Mouse (Mus musculus) heart, adult 8-10 months (tissue): ENCODE measurements around the gene BC016579. TPM values are rescaled to one million over a fixed set of nuclear protein-coding genes. Genes with fewer than 3 reads are reported as not detected.

Source experiments
- DNase-seq: peaks from one replicate; pipeline ENCODE4 v3.0.0; 2022; ENCODE audit warnings: low spot score
- total RNA-seq, 4 experiments: library from RNA; stranded (reverse); gene quantifications; 2 replicates each; pipeline ENCODE4 v1.2.4; 2022

Gene BC016579
- total RNA-seq = not detected

- DNase-seq = no peak
Measured at GRCm38 (mm10) chr16:45653934-45654332, at the start of gene BC016579. BC016579 (minus strand) TSS chr16:45654068.

GRCm38 (mm10) chr16:45699301-45699700 is 45.4 kb upstream of the BC016579 start:
- no peak for DNase-seq

GRCm38 (mm10) chr16:45697996-45698395 is 44.1 kb upstream of the BC016579 start:
- no peak for DNase-seq

- no peak for DNase-seq
Measured at GRCm38 (mm10) chr16:45695445-45696160, 41.7 kb upstream of the BC016579 start.

GRCm38 (mm10) chr16:45693558-45693957 is 39.7 kb upstream of the BC016579 start, which contains the start of gene Tmprss7:
Tmprss7 (minus strand) TSS chr16:45693658.
- DNase-seq = no peak

- no peak for DNase-seq
Measured at GRCm38 (mm10) chr16:45692851-45693250, 39.0 kb upstream of the BC016579 start.

GRCm38 (mm10) chr16:45690178-45690577 is 36.3 kb upstream of the BC016579 start:
- DNase-seq = no peak

- DNase-seq = no peak
Measured at GRCm38 (mm10) chr16:45686833-45687232, 33.0 kb upstream of the BC016579 start.

GRCm38 (mm10) chr16:45685295-45685694 is 31.4 kb upstream of the BC016579 start:
- no peak for DNase-seq

- DNase-seq = peak; percentile 58
Measured at GRCm38 (mm10) chr16:45684815-45685214, 30.9 kb upstream of the BC016579 start.

- no peak for DNase-seq
Measured at GRCm38 (mm10) chr16:45676462-45676861, 22.6 kb upstream of the BC016579 start.

- no peak for DNase-seq
Measured at GRCm38 (mm10) chr16:45670005-45670404, 16.1 kb upstream of the BC016579 start.

- DNase-seq = no peak
Measured at GRCm38 (mm10) chr16:45668178-45668577, 14.3 kb upstream of the BC016579 start.

GRCm38 (mm10) chr16:45666136-45666535 is 12.3 kb upstream of the BC016579 start:
- no peak for DNase-seq

- DNase-seq = no peak
Measured at GRCm38 (mm10) chr16:45662381-45662780, 8.5 kb upstream of the BC016579 start.

- no peak for DNase-seq
Measured at GRCm38 (mm10) chr16:45659596-45659995, 5.7 kb upstream of the BC016579 start.

- no peak for DNase-seq
Measured at GRCm38 (mm10) chr16:45658248-45658647, 4.4 kb upstream of the BC016579 start.

- DNase-seq = no peak
Measured at GRCm38 (mm10) chr16:45657574-45658159, 3.8 kb upstream of the BC016579 start.

- no peak for DNase-seq
Measured at GRCm38 (mm10) chr16:45654465-45654864, 597 bp upstream of the BC016579 start.

GRCm38 (mm10) chr16:45653009-45653933 is 597 bp downstream of the BC016579 start:
- DNase-seq = no peak

- DNase-seq = no peak
Measured at GRCm38 (mm10) chr16:45651497-45651896, 2.4 kb downstream of the BC016579 start.

- DNase-seq = peak; percentile 26
Measured at GRCm38 (mm10) chr16:45644380-45644779, 9.5 kb downstream of the BC016579 start.
